Mouse (Mus musculus): ENCODE data around the gene Tekt4. TPM values are rescaled to one million over a fixed set of nuclear protein-coding genes. Genes with fewer than 3 reads are reported as not detected.

Gene Tekt4
- total RNA-seq, 4 experiments from 2014 or later: 0.96 to 1.8 (median 1.2) TPM

Other genes with a start within 250 kb of the Tekt4 start
- 10 to 100 TPM; 70.8 to 79.1 (median 76.3) TPM for gene Gnptg, start 214.5 kb upstream of the Tekt4 start, total RNA-seq (2022)
- 10 to 100 TPM; 22.9 to 28.4 (median 24.9) TPM for gene Tsr3, start 214.4 kb upstream of the Tekt4 start, total RNA-seq (2022)
- gene Baiap3, start 198.3 kb upstream of the Tekt4 start, total RNA-seq (2022): 10 to 100 TPM in 3 of 4 experiments, 1 to 10 TPM in 1; 9.6 to 16.7 (median 11.0) TPM
- gene Ube2i, start 180.0 kb upstream of the Tekt4 start, total RNA-seq (2022): 100 to 1,000 TPM; 212 to 231 (median 228) TPM
- gene Prss34, start 156.2 kb upstream of the Tekt4 start, total RNA-seq (2022): not detected
- not detected for gene Prss28, start 146.0 kb upstream of the Tekt4 start, total RNA-seq (2022)
- not detected for gene Prss29, start 136.0 kb upstream of the Tekt4 start, total RNA-seq (2022)
- not detected for gene Tpsab1, start 109.1 kb upstream of the Tekt4 start, total RNA-seq (2022)
- 1 to 10 TPM in 1 of 4 experiments, under 1 TPM in 3; 0.31 to 1.0 (median 0.59) TPM for gene Tpsb2, start 88.3 kb upstream of the Tekt4 start, total RNA-seq (2022)
- gene Tpsg1, start 85.3 kb upstream of the Tekt4 start, total RNA-seq (2022): under 1 TPM in 1 of 4 experiments, not detected in 3; 0.47 TPM
- gene Cacna1h, start 20.8 kb upstream of the Tekt4 start, total RNA-seq (2022): 100 to 1,000 TPM in 2 of 4 experiments, 10 to 100 TPM in 2; 92.8 to 120 (median 105) TPM
- gene Sstr5, start 42.7 kb downstream of the Tekt4 start, total RNA-seq (2022): under 1 TPM in 3 of 4 experiments, not detected in 1; 0.10 to 0.20 (median 0.18) TPM
- gene Sox8, start 116.1 kb downstream of the Tekt4 start, total RNA-seq (2022): 10 to 100 TPM; 47.4 to 54.5 (median 52.1) TPM
- gene Lmf1, start 124.5 kb downstream of the Tekt4 start, total RNA-seq (2022): 10 to 100 TPM; 27.0 to 33.4 (median 28.4) TPM

Data from layer of hippocampus, adult 8-10 months (tissue).